23 mouse cellular contexts compared by ENCODE assay signal in the genomic region with DNA sequence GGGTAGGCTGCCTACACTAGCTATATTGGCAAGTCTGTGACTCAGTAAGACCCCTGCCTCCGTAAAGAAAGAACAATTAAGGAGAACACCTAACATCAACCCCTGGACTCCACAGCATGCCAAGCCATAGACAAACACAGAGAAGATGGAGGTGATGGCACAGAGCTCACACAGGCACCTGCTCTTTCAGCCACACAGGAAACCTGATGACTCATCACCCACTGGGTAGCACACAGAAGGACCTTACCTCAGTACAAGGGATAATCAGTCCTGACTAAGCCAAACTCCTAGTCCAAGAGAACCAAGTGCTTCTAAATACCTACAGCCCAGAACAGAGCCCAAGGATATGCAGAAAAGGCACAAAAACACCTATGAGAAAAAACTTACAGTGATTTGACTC. TPM values are rescaled to one million over a fixed set of nuclear protein-coding genes. Genes with fewer than 3 reads are reported as not detected.
DNase-seq lines count a peak whose midpoint lies in the region; ATAC-seq lines count a peak whose summit lies in the region.
"Had no signal": no experiment of that assay in that cellular context is flagged by ENCODE, and none has a peak within 500 bp of the region (broad histone marks: within the 10 kb centered on the region; RNA-seq: fewer than 3 reads in every experiment).

No protein-coding gene starts in this region.

- no peak overlapping the region for H3K4me2 ChIP-seq in heart, embryonic 12.5 days
- H3K4me2 ChIP-seq: embryonic facial prominence, embryonic 15.5 days; hindbrain, embryonic 12.5 days had no signal

- no peaks in the 10 kb centered on the region for H3K4me1 ChIP-seq in heart, embryonic 12.5 days (replicated peaks)
- H3K4me1 ChIP-seq: embryonic facial prominence, embryonic 15.5 days; hindbrain, embryonic 12.5 days had no signal

- WGBS in heart, embryonic 12.5 days = 96% methylated on average over 1 of the region's 1 CpGs

- intact Hi-C loops in left cerebral cortex, postnatal 4 days (cut with DNase I) = loop anchor here (10.0 kb wide), 1 partner anchor 170 kb away; no protein-coding TSS in a partner anchor

- ATAC-seq in cerebellum, adult (ENCODE audit: insufficient number of reproducible peaks, low FRiP score, low TSS enrichment) = peak; percentile 56
- ATAC-seq in heart, embryonic 12.5 days (ENCODE audit: insufficient number of reproducible peaks, low FRiP score) = no peak
- ATAC-seq: forebrain, embryonic 14.5 days; hindbrain, embryonic 16.5 days; inflammation-experienced regulatory T-cells, adult 6 months had no signal

- H3K4me3 ChIP-seq in heart, embryonic 12.5 days = no peak overlapping the region
- H3K4me3 ChIP-seq: embryonic facial prominence, embryonic 15.5 days; erythroblast, embryonic 14.5 days; forebrain, embryonic 10.5 days; gastrocnemius, adult 2 months; hindbrain, embryonic 12.5 days had no signal

- H3K27ac ChIP-seq in heart, embryonic 12.5 days (ENCODE audit: poor library complexity, severe bottlenecking) = no peak overlapping the region
- H3K27ac ChIP-seq: embryonic facial prominence, embryonic 15.5 days; forebrain, embryonic 10.5 days; gastrocnemius, adult 2 months; hindbrain, embryonic 12.5 days had no signal

- no peaks in the 10 kb centered on the region for H3K27me3 ChIP-seq in heart, embryonic 12.5 days (replicated peaks)
- H3K27me3 ChIP-seq: embryonic facial prominence, embryonic 15.5 days; hindbrain, embryonic 12.5 days had no signal

- no peak for DNase-seq in cerebellum, postnatal 14 days
- peak; percentile 70 for DNase-seq in heart, adult 11 months
- DNase-seq in 416B (ENCODE audit: low read depth) = peak; percentile 66
- peak; percentile 31 for DNase-seq in cerebellum, adult 8-10 months
- DNase-seq in left cerebral cortex, postnatal 4 days = no peak
- DNase-seq in adrenal gland, adult 18-20 months (ENCODE audit: low spot score in 2 of 2) = no peak
- DNase-seq: adrenal gland, adult 8-10 months; adrenal gland, postnatal 36 days; embryo, embryonic 11 days; gastrocnemius, adult 2 months; gastrocnemius, postnatal 25 days; heart, postnatal 10 days; heart, postnatal 4 days; kidney, adult 18-20 months had no signal

- no peak overlapping the region for H3K9ac ChIP-seq in heart, embryonic 12.5 days
- H3K9ac ChIP-seq: embryonic facial prominence, embryonic 15.5 days; hindbrain, embryonic 12.5 days had no signal

- H3K9me3 ChIP-seq in heart, embryonic 12.5 days (replicated peaks) = no peaks in the 10 kb centered on the region
- H3K9me3 ChIP-seq: embryonic facial prominence, embryonic 15.5 days; forebrain, embryonic 10.5 days; hindbrain, embryonic 12.5 days had no signal

- no peaks in the 10 kb centered on the region for H3K36me3 ChIP-seq in heart, embryonic 12.5 days
- H3K36me3 ChIP-seq: embryonic facial prominence, embryonic 15.5 days; forebrain, embryonic 10.5 days; hindbrain, embryonic 12.5 days had no signal

RNA-seq across cellular contexts. Expression of a gene that starts 50.2 kb away (rescaled TPM):
- polyA plus RNA-seq in heart, embryonic 12.5 days (2016; fragmentation: Nextera tagmentation; extraction: Ambion mirVana) = 25.9 and 31.9 TPM in 2 replicates
- 10 to 100 TPM; 18.8 to 22.1 TPM for total RNA-seq in left cerebral cortex, postnatal 4 days (2021)
- 10 to 100 TPM; 20.9 to 22.0 TPM for total RNA-seq in adrenal gland, adult 18-20 months (2021)

Comparison
In these comparisons a context has a peak if more than half of its experiments do, and no peak if none do; other contexts are left out.
1. DNase-seq: peak in heart, adult 11 months (single experiment), 416B (single experiment) and cerebellum, adult 8-10 months (single experiment); none in cerebellum, postnatal 14 days (0 of 2), left cerebral cortex, postnatal 4 days (single experiment) and adrenal gland, adult 18-20 months (0 of 2).